Mouse (Mus musculus): Measurements from ENCODE around the gene Gpx1. TPM values are rescaled to one million over a fixed set of nuclear protein-coding genes. Genes with fewer than 3 reads are reported as not detected.

Gpx1 gene
- polyA plus RNA-seq, 1 experiment from 2014 or later = 888 TPM

DNA sequence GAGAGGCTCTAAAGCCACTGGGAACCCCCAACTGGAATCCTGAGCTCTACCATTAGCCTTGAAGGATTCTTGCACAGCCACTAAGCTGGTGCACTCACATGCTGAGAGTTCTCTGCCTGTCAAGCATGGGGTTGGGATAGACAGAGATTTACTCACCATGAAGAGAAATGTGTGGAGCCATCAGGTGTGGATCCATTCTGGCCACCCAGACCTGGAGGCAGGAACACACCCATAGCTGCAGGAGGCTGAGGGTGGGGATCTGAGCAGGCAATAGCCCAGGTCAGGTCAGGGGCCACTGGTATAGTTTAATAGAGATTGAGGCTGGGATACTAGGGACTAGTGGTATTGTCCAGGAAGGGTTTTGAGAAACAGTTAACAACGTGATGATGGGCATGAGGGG lies 33.5 kb upstream of the Gpx1 start:
- 5% methylated on average over 1 of the region's 1 CpGs for WGBS

DNA sequence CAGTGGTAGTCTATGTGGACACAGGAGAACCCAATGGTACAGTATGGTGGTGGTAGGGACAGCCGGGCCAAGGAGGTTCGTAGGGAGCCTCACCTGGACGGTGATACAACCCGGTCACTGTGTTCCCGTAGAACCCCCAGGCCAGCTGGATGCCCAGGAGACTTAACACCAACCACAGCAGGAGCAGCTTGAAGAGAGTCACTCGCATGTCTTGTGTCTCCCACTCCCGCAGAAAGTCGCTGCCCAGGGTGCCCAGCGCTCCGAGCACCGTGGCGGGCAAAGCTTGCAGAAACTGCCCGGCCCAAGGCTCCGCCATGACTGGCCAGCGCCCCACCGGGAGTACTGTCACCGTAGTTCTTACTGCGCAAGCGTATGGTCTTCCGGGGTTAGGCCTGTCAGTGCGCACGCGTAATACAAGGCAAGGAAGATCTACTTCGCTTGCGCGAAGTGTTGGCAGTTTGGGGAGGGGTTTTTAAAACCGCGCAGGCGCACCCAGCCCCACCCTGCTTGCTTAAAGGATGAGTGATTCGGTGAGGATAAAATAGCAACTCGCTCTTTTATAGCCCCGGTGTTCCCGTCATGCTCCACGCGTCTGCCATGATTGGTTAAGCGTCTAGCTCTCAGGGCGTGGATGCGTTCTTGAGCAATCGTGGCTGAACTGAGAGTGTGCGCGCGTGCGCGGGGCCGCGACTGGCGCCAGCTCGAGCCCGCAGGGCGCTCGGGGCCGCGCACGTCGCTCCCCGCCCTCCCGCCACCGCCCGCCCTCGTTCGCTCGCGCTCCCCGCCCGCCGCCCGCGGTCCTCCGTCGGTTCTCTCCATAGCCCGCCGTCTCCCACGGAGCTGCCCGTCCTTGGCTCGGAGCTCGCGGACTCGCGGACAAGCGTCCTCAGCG lies 32.8 kb upstream of the Gpx1 start, which contains the start of the genes Rhoa and Tcta:
TSS of gene Rhoa (plus strand) at position 501 of the 892 bp plus-strand sequence.
TSS of gene Tcta (minus strand) at position 532 of the 892 bp plus-strand sequence.
- peak; percentile 94 for ATAC-seq (replicated peaks; ENCODE audit: insufficient number of reproducible peaks, low FRiP score, low TSS enrichment, low read depth)
- Histone ChIP-seq H3K9me3 (replicated peaks; ENCODE audit: control insufficient read depth, low read length) (no peaks in the 10 kb centered on the region), H3K4me2 (ENCODE audit: low read depth, low read length) (peak within 1 kb of the TSS; percentile 73), H3K27me3 (ENCODE audit: control insufficient read depth, insufficient read depth, low read length) (no peaks in the 10 kb centered on the region), H3K27ac (replicated peaks; ENCODE audit: low read depth, low read length) (peak within 1 kb of the TSS; percentile 99), H3K36me3 (replicated peaks; ENCODE audit: control insufficient read depth, insufficient read depth, low read depth, low read length) (no peaks in the 10 kb centered on the region), H3K9ac (replicated peaks; ENCODE audit: low read length) (peak within 1 kb of the TSS; percentile 94), H3K4me3 (ENCODE audit: low read depth, low read length) (peak within 1 kb of the TSS; percentile 94), H3K4me1 (ENCODE audit: control insufficient read depth, insufficient read depth, low read length) (no peaks in the 10 kb centered on the region)
- under 1% methylated on average over 65 of the region's 81 CpGs for WGBS
- peak; percentile 99 for DNase-seq (ENCODE audit: low spot score)

More for the DNA sequence above, 33.5 kb upstream of the Gpx1 start:
- ATAC-seq (replicated peaks; ENCODE audit: insufficient number of reproducible peaks, low FRiP score, low TSS enrichment, low read depth) = peak; percentile 11; the same call in 1 of the 2 replicates
- peak overlapping the region; percentile 94 for H3K4me3 ChIP-seq (ENCODE audit: low read depth, low read length)
- no peaks in the 10 kb centered on the region for H3K36me3 ChIP-seq (replicated peaks; ENCODE audit: control insufficient read depth, insufficient read depth, low read depth, low read length)
- no peaks in the 10 kb centered on the region for H3K9me3 ChIP-seq (replicated peaks; ENCODE audit: control insufficient read depth, low read length)
- no peaks in the 10 kb centered on the region for H3K4me1 ChIP-seq (ENCODE audit: control insufficient read depth, insufficient read depth, low read length)
- H3K27ac ChIP-seq (replicated peaks; ENCODE audit: low read depth, low read length) = 0 out of 2 replicates have a peak overlapping the region, but pooled peaks have one; percentile 30
- H3K27me3 ChIP-seq (ENCODE audit: control insufficient read depth, insufficient read depth, low read length) = no peaks in the 10 kb centered on the region
- H3K4me2 ChIP-seq (ENCODE audit: low read depth, low read length) = peak overlapping the region; percentile 73
- DNase-seq (ENCODE audit: low spot score) = no peak
- H3K9ac ChIP-seq (replicated peaks; ENCODE audit: low read length) = peak overlapping the region; percentile 73

DNA sequence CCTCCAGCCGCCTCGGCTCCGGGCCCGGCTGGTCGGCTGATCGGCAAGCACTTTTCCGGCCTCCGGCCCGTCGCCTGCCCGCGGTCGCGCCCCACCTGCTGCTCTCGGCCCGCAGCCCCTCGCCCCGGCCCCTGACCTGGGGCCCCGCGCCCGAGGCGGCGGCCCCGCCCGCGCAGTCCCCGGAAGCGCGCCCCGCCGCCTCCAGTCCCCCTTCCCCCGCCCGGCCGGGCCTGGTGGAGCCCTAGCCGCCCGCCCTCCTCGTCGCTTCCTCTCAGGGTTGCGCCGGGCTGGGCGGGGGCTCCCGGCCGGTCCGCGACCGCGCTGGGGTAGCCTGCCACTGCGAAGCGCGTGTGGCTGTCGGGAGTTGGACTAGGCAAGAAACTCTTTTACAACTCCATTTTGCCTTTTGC lies 32.1 kb upstream of the Gpx1 start:
- H3K27ac ChIP-seq (replicated peaks; ENCODE audit: low read depth, low read length) = peak overlapping the region; percentile 99
- H3K36me3 ChIP-seq (replicated peaks; ENCODE audit: control insufficient read depth, insufficient read depth, low read depth, low read length) = no peaks in the 10 kb centered on the region
- peak overlapping the region; percentile 94 for H3K4me3 ChIP-seq (ENCODE audit: low read depth, low read length)
- ATAC-seq (replicated peaks; ENCODE audit: insufficient number of reproducible peaks, low FRiP score, low TSS enrichment, low read depth) = peak; percentile 71
- H3K9ac ChIP-seq (replicated peaks; ENCODE audit: low read length) = peak overlapping the region; percentile 94
- H3K4me2 ChIP-seq (ENCODE audit: low read depth, low read length) = peak overlapping the region; percentile 32
- H3K27me3 ChIP-seq (ENCODE audit: control insufficient read depth, insufficient read depth, low read length) = no peaks in the 10 kb centered on the region
- no peaks in the 10 kb centered on the region for H3K9me3 ChIP-seq (replicated peaks; ENCODE audit: control insufficient read depth, low read length)
- WGBS = under 1% methylated on average over 42 of the region's 51 CpGs
- peak; percentile 85 for DNase-seq (ENCODE audit: low spot score)
- no peaks in the 10 kb centered on the region for H3K4me1 ChIP-seq (ENCODE audit: control insufficient read depth, insufficient read depth, low read length)

DNA sequence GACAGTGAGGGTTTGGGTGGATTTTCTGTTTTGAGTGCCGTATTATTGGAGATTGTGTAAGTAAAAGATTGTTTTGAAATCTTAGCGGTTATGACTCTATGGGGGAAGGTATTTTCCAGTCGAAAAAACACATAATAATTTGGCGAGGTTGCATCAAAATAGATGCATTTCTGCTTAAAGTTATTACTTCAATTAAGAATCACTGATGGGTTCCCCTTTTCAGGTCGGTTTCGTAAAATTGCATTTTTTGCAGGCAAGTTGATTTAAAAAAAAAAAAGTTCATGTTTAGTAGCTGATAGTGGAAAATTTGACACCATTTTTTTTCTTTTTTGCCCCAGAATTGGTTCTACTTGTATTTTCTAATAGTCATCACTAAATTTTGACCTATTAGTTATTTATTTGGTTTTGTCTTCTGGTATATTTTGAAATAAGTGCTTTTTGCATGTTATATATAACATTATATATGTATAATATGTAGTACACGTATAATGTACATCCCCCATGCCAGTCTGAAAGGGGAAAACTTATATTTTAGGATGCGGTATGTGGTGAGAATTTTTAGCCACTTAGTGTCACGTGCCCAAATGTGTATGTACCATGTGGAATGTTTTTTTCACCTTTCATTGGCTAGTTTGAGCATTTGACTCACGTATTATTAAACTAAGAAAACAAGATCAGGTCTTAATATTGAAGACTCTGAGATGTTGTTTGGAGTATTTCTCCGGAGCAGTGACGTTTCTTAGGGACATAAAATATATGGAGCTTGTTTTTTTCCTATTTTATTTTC lies 31.5 kb upstream of the Gpx1 start:
- 22% methylated on average over 12 of the region's 12 CpGs for WGBS
- no peaks in the 10 kb centered on the region for H3K36me3 ChIP-seq (replicated peaks; ENCODE audit: control insufficient read depth, insufficient read depth, low read depth, low read length)
- H3K27me3 ChIP-seq (ENCODE audit: control insufficient read depth, insufficient read depth, low read length) = no peaks in the 10 kb centered on the region
- peak overlapping the region; percentile 94 for H3K4me3 ChIP-seq (ENCODE audit: low read depth, low read length)
- DNase-seq (ENCODE audit: low spot score) (no peak), ATAC-seq (replicated peaks; ENCODE audit: insufficient number of reproducible peaks, low FRiP score, low TSS enrichment, low read depth) (no peak)
- H3K9me3 ChIP-seq (replicated peaks; ENCODE audit: control insufficient read depth, low read length) = no peaks in the 10 kb centered on the region
- H3K4me2 ChIP-seq (ENCODE audit: low read depth, low read length) = peak overlapping the region; percentile 37
- H3K4me1 ChIP-seq (ENCODE audit: control insufficient read depth, insufficient read depth, low read length) = no peaks in the 10 kb centered on the region
- peak overlapping the region; percentile 99 for H3K27ac ChIP-seq (replicated peaks; ENCODE audit: low read depth, low read length)
- H3K9ac ChIP-seq (replicated peaks; ENCODE audit: low read length) = peak overlapping the region; percentile 94

DNA sequence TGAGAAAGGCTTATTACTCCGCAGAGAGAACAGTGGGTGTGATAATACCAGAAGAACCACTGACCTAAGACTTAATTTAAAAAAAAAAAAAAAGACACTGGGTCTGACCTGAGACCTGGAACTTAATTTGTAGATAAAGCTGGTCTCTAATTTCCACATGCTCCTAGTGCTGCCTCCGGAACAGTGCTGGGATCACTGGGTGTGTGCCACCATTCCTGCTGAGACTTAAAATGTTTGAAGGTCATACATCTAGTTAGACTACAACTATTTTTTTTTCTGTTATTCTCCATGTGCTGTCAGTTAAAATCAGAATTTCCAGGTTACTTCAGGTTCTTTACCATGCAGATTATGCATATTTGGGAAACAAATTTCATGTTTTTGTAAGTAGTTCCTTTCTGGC lies 30.6 kb upstream of the Gpx1 start:
- DNase-seq (ENCODE audit: low spot score) (no peak), ATAC-seq (replicated peaks; ENCODE audit: insufficient number of reproducible peaks, low FRiP score, low TSS enrichment, low read depth) (no peak)
- H3K4me3 ChIP-seq (ENCODE audit: low read depth, low read length) = peak overlapping the region; percentile 0
- no peak overlapping the region for H3K27ac ChIP-seq (replicated peaks; ENCODE audit: low read depth, low read length)
- H3K9ac ChIP-seq (replicated peaks; ENCODE audit: low read length) = no peak overlapping the region
- H3K9me3 ChIP-seq (replicated peaks; ENCODE audit: control insufficient read depth, low read length) = no peaks in the 10 kb centered on the region
- H3K4me2 ChIP-seq (ENCODE audit: low read depth, low read length) = peak overlapping the region; percentile 23; the same call in 1 of the 2 replicates
- no peaks in the 10 kb centered on the region for H3K36me3 ChIP-seq (replicated peaks; ENCODE audit: control insufficient read depth, insufficient read depth, low read depth, low read length)
- H3K4me1 ChIP-seq (ENCODE audit: control insufficient read depth, insufficient read depth, low read length) = no peaks in the 10 kb centered on the region
- 72% methylated on average over 2 of the region's 2 CpGs for WGBS
- H3K27me3 ChIP-seq (ENCODE audit: control insufficient read depth, insufficient read depth, low read length) = no peaks in the 10 kb centered on the region

DNA sequence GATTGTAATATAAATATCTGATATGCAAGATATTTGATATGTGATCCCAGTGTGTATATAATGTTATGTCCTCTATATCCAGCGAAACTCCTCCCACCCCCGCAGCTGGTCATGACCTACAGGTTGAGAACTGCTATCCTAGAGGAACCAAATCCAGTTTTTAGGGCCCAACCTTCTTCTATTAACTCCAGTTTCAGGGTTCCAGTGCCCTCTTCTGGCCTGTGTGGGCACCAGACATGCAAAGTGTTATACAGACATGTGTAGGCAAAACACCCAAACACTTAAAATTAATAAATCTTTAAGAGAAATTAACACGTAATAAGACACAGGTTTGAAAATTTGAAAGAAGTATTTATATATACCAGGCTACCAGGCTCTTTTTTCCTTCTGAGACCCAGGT lies 21.1 kb upstream of the Gpx1 start:
- no peaks in the 10 kb centered on the region for H3K9me3 ChIP-seq (replicated peaks; ENCODE audit: control insufficient read depth, low read length)
- no peak for ATAC-seq (replicated peaks; ENCODE audit: insufficient number of reproducible peaks, low FRiP score, low TSS enrichment, low read depth)
- H3K36me3 ChIP-seq (replicated peaks; ENCODE audit: control insufficient read depth, insufficient read depth, low read depth, low read length) = peaks cover 3% of the 10 kb centered on the region; the same call in 1 of the 2 replicates
- no peak overlapping the region for H3K4me2 ChIP-seq (ENCODE audit: low read depth, low read length)
- no peak overlapping the region for H3K9ac ChIP-seq (replicated peaks; ENCODE audit: low read length)
- H3K4me1 ChIP-seq (ENCODE audit: control insufficient read depth, insufficient read depth, low read length) = no peaks in the 10 kb centered on the region
- H3K27ac ChIP-seq (replicated peaks; ENCODE audit: low read depth, low read length) = no peak overlapping the region
- 96% methylated on average over 3 of the region's 3 CpGs for WGBS
- H3K4me3 ChIP-seq (ENCODE audit: low read depth, low read length) = no peak overlapping the region
- peak; percentile 4 for DNase-seq (ENCODE audit: low spot score)
- H3K27me3 ChIP-seq (ENCODE audit: control insufficient read depth, insufficient read depth, low read length) = no peaks in the 10 kb centered on the region

DNA sequence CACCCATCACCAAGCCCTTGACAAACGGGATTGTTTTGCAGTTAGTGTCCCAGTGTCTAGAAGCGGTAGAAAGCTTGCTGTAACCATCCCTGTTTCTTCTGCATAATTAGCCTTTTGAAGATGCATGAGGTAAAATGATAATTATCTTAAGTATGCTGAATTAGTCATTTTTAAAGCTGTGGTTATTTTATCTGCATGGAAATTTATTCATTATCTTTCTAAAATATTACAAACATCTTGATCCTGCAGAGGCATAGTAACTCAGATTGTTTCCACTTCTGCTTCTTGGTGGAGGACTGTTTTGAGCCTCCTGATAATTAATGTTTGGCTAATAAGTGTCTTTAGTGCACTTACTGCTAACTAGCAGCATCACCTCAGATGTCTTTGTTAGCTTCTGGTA lies 20.2 kb upstream of the Gpx1 start:
- no peaks in the 10 kb centered on the region for H3K9me3 ChIP-seq (replicated peaks; ENCODE audit: control insufficient read depth, low read length)
- no peaks in the 10 kb centered on the region for H3K27me3 ChIP-seq (ENCODE audit: control insufficient read depth, insufficient read depth, low read length)
- no peak overlapping the region for H3K9ac ChIP-seq (replicated peaks; ENCODE audit: low read length)
- H3K4me2 ChIP-seq (ENCODE audit: low read depth, low read length) = no peak overlapping the region
- DNase-seq (ENCODE audit: low spot score) = no peak
- H3K4me1 ChIP-seq (ENCODE audit: control insufficient read depth, insufficient read depth, low read length) = no peaks in the 10 kb centered on the region
- H3K27ac ChIP-seq (replicated peaks; ENCODE audit: low read depth, low read length) = no peak overlapping the region
- peaks cover 3% of the 10 kb centered on the region; the same call in 1 of the 2 replicates for H3K36me3 ChIP-seq (replicated peaks; ENCODE audit: control insufficient read depth, insufficient read depth, low read depth, low read length)
- no peak overlapping the region for H3K4me3 ChIP-seq (ENCODE audit: low read depth, low read length)
- ATAC-seq (replicated peaks; ENCODE audit: insufficient number of reproducible peaks, low FRiP score, low TSS enrichment, low read depth) = no peak
- WGBS = 88% methylated on average over 2 of the region's 2 CpGs

All from embryonic facial prominence, embryonic 11.5 days (tissue).